Mouse (Mus musculus): ENCODE results near the gene Cage1. TPM values are rescaled to one million over a fixed set of nuclear protein-coding genes. Genes with fewer than 3 reads are reported as not detected.

Gene Cage1
- polyA plus RNA-seq, 1 experiment, result 2.2 TPM

DNA sequence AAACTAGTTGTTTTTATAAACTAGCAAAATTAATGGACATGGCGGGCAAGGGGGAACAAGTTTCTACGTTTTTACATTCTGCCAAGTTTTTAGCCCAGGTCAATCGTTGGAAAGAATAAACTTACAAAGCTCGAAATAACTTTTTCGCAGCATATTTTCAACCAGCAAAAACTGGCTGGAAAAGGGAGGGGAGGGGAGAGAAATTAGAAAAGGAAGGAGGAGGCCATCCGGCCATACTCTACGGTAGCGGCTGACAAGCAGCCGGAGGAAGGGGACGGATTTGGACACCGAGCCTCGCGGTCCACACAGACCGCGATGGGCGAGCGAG is 43.5 kb downstream of the Cage1 start:
- Histone ChIP-seq H3K4me3 (ENCODE audit: insufficient read depth, low read length) (peak overlapping the region; percentile 73), H3K27ac (ENCODE audit: insufficient read depth, low read length) (no peak overlapping the region), H3K4me1 (ENCODE audit: control insufficient read depth, insufficient read depth, low read length) (peaks cover 3% of the 10 kb centered on the region)
- TF ChIP-seq POLR2A (IDR thresholded peaks at IDR 0.05; ENCODE audit: extremely low read depth, insufficient read depth, low read length) (no peak), CTCF (IDR thresholded peaks at IDR 0.05; ENCODE audit: extremely low read depth, insufficient read depth, low read length) (no peak)

DNA sequence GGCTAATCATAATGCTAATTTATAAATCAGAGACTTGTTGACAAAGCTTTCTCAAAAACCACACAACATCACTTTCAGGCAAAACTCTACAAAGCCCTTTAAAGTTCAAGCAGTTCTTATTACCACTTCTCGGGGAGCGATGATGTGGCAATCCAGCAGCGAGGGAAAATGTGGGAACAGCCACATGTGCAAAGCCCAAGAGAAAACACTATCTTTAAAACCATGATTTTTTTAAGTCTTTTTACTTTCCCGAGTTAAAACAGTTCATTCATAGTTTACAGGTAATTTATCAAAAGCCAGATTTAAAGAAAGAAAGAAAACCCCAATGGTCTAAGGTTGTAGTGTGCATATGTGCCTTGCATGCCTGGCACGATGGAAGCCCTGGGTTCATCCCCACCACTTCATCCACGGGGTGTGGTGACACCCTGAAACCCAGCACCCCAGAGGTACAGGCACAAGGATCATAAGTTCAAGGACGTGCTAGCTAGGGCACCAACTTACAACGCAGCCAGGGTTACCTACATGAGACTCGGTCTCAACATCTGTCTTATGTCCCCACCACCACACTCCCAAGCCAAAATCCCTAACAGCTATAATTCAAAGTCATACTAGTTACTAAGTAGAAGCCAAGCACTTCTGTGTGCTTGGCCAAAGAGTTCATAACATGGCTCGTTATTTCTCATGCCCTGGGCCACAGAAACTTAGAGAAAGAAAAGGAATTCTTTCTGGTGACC is 44.1 kb downstream of the Cage1 start:
- TF ChIP-seq CTCF (IDR thresholded peaks at IDR 0.05; ENCODE audit: extremely low read depth, insufficient read depth, low read length) (no peak), POLR2A (IDR thresholded peaks at IDR 0.05; ENCODE audit: extremely low read depth, insufficient read depth, low read length) (no peak)
- H3K4me3 ChIP-seq (ENCODE audit: insufficient read depth, low read length), result peak overlapping the region; percentile 73
- no peak overlapping the region for H3K27ac ChIP-seq (ENCODE audit: insufficient read depth, low read length)
- H3K4me1 ChIP-seq (ENCODE audit: control insufficient read depth, insufficient read depth, low read length), result peaks cover 3% of the 10 kb centered on the region

DNA sequence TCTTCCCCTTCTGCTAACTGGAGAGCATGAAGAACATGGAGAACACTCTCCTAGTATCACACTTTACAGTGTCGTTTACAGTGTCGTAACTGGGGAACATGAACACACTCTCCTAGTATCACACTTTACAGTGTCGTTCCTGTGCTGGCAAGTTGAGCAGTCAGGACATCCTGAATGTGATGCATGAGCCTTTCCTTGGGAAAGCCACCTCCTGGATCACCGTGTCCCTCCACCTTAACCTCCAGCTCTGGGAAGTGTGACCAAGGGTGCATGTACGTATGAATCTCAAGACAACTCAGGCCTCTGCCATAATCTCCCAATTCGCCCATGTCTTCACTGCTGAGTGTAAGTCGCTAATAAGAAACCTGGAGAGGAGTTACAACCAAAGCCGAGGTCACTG is 47.2 kb downstream of the Cage1 start:
- Histone ChIP-seq H3K4me3 (ENCODE audit: insufficient read depth, low read length) (no peak overlapping the region), H3K4me1 (ENCODE audit: control insufficient read depth, insufficient read depth, low read length) (peaks cover 3% of the 10 kb centered on the region), H3K27ac (ENCODE audit: insufficient read depth, low read length) (no peak overlapping the region)
- TF ChIP-seq CTCF (IDR thresholded peaks at IDR 0.05; ENCODE audit: extremely low read depth, insufficient read depth, low read length) (no peak), POLR2A (IDR thresholded peaks at IDR 0.05; ENCODE audit: extremely low read depth, insufficient read depth, low read length) (no peak)

DNA sequence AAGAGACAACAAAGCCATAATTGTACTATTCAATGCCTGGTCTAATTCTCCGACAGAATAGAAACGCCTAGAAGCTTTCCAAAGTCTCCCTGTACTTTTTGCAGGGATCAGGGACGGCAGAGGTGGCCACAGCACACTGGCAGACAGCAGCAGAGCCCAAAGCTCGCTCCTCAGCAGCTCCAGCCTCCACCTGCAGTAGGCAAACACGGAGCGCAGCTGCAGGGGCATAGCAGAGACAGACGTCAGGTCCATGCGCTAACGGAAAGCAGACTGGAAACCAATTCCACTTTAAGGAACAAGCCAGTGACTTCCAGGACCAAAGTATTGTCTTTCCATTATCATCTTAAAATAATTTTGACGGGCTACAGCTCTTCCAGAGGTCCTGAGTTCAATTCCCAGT is 50.7 kb downstream of the Cage1 start:
- Histone ChIP-seq H3K4me3 (ENCODE audit: insufficient read depth, low read length) (no peak overlapping the region), H3K4me1 (ENCODE audit: control insufficient read depth, insufficient read depth, low read length) (no peaks in the 10 kb centered on the region), H3K27ac (ENCODE audit: insufficient read depth, low read length) (no peak overlapping the region)
- TF ChIP-seq CTCF (IDR thresholded peaks at IDR 0.05; ENCODE audit: extremely low read depth, insufficient read depth, low read length) (no peak), POLR2A (IDR thresholded peaks at IDR 0.05; ENCODE audit: extremely low read depth, insufficient read depth, low read length) (no peak)

DNA sequence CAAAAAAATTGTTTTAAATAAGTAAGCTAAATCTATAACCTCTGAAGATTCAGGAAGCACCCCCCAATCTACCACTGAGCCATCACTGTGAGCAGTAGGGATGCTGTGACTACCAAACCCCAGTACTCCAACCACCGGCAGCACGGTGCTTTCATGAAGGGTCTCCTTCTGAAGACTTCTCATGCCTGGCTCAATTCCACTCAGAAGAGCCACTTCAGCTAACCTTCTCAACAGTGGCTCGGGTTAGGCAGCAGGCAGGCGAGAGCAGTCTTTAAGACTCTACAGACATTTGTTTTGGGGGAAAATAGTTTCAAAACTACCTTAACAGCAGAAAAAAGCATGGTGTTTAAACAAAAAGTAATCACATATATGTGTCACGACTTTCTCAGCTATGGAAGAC is 55.8 kb downstream of the Cage1 start:
- TF ChIP-seq CTCF (IDR thresholded peaks at IDR 0.05; ENCODE audit: extremely low read depth, insufficient read depth, low read length) (no peak), POLR2A (IDR thresholded peaks at IDR 0.05; ENCODE audit: extremely low read depth, insufficient read depth, low read length) (no peak)
- Histone ChIP-seq H3K4me3 (ENCODE audit: insufficient read depth, low read length) (no peak overlapping the region), H3K4me1 (ENCODE audit: control insufficient read depth, insufficient read depth, low read length) (no peaks in the 10 kb centered on the region), H3K27ac (ENCODE audit: insufficient read depth, low read length) (no peak overlapping the region)

DNA sequence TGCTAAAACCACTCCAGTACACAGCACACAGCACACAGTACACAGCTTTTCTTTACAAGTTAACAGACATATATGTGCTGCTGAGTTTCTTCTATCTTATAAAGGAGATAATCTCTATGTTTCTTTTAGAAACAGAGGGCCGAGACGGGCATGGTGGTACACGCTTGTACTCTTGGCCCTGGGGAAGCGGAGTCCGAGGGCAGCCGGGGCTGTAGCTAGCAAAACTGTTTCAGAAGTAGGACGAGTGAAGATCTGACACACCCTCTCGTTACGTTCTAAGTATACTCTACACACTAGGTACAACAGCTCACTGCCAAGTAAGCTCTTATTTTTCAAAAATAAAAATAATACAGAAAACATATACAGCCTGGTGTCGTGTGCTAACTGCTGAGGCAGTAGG is 56.5 kb downstream of the Cage1 start:
- H3K27ac ChIP-seq (ENCODE audit: insufficient read depth, low read length), result no peak overlapping the region
- no peaks in the 10 kb centered on the region for H3K4me1 ChIP-seq (ENCODE audit: control insufficient read depth, insufficient read depth, low read length)
- H3K4me3 ChIP-seq (ENCODE audit: insufficient read depth, low read length), result no peak overlapping the region
- TF ChIP-seq CTCF (IDR thresholded peaks at IDR 0.05; ENCODE audit: extremely low read depth, insufficient read depth, low read length) (no peak), POLR2A (IDR thresholded peaks at IDR 0.05; ENCODE audit: extremely low read depth, insufficient read depth, low read length) (no peak)

DNA sequence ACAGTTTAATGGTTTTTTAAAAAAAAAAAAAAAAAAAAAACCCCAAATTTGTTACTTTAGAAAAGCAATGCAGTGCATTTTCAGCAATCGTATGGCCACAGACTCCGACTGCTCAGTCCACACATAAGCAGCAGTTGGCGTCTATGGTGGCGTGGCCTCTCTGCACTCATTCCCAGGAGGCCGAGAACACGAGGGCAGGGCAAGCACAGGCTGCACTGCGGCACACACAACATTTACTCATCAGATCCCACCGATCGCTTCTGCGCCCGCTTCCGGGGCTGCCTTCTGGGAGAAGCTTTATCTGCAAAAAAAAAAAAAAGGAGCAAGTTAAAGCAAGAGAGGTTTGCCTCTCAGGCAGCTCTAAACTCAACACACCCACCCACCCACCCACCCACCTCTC is 57.4 kb downstream of the Cage1 start:
- Histone ChIP-seq H3K4me1 (ENCODE audit: control insufficient read depth, insufficient read depth, low read length) (no peaks in the 10 kb centered on the region), H3K4me3 (ENCODE audit: insufficient read depth, low read length) (no peak overlapping the region), H3K27ac (ENCODE audit: insufficient read depth, low read length) (no peak overlapping the region)
- TF ChIP-seq CTCF (IDR thresholded peaks at IDR 0.05; ENCODE audit: extremely low read depth, insufficient read depth, low read length) (no peak), POLR2A (IDR thresholded peaks at IDR 0.05; ENCODE audit: extremely low read depth, insufficient read depth, low read length) (no peak)

DNA sequence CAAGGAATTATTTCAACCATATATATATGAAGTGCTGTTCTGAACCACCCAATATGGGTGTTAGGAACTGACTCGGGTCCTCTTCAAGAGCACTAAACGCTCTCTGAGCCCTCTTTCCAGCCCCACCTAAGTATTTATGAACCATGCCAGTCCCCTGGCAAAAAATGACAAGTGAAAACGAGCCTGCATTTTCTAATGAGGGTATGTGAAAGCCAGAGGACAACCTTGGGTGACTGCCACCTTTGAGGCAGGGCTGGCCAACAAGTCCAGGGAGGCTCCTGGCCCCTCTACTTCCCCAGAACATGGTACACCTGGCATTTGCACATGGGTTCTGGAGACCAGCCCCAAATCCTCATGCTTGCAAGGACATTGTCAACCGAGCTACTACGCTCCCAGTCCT is 62.1 kb downstream of the Cage1 start:
- H3K27ac ChIP-seq (ENCODE audit: insufficient read depth, low read length), result no peak overlapping the region
- H3K4me3 ChIP-seq (ENCODE audit: insufficient read depth, low read length), result no peak overlapping the region
- TF ChIP-seq POLR2A (IDR thresholded peaks at IDR 0.05; ENCODE audit: extremely low read depth, insufficient read depth, low read length) (no peak), CTCF (IDR thresholded peaks at IDR 0.05; ENCODE audit: extremely low read depth, insufficient read depth, low read length) (no peak)
- H3K4me1 ChIP-seq (ENCODE audit: control insufficient read depth, insufficient read depth, low read length), result no peaks in the 10 kb centered on the region

DNA sequence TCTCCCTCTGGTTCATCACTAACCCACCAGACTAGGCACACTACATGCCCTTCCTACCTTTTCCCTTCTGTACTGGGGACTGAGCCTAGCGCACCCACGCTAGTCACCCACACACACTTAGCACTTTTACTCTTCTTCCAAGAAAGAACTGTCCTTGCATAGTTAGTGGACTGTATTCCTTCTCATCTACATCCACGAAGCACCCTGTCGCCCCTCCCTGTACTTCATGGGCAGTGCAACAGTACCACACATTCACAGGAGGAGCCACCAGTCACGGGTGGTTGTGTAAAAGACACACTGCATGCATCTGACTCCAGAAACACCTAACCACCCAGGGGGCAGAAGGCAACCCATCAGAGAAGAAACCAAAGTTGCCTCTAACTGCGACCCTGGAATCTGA is 62.8 kb downstream of the Cage1 start:
- Histone ChIP-seq H3K4me3 (ENCODE audit: insufficient read depth, low read length) (no peak overlapping the region), H3K4me1 (ENCODE audit: control insufficient read depth, insufficient read depth, low read length) (no peaks in the 10 kb centered on the region; the same call in 1 of the 2 replicates), H3K27ac (ENCODE audit: insufficient read depth, low read length) (no peak overlapping the region)
- no peak for TF ChIP-seq POLR2A (IDR thresholded peaks at IDR 0.05; ENCODE audit: extremely low read depth, insufficient read depth, low read length)
- no peak for TF ChIP-seq CTCF (IDR thresholded peaks at IDR 0.05; ENCODE audit: extremely low read depth, insufficient read depth, low read length)

DNA sequence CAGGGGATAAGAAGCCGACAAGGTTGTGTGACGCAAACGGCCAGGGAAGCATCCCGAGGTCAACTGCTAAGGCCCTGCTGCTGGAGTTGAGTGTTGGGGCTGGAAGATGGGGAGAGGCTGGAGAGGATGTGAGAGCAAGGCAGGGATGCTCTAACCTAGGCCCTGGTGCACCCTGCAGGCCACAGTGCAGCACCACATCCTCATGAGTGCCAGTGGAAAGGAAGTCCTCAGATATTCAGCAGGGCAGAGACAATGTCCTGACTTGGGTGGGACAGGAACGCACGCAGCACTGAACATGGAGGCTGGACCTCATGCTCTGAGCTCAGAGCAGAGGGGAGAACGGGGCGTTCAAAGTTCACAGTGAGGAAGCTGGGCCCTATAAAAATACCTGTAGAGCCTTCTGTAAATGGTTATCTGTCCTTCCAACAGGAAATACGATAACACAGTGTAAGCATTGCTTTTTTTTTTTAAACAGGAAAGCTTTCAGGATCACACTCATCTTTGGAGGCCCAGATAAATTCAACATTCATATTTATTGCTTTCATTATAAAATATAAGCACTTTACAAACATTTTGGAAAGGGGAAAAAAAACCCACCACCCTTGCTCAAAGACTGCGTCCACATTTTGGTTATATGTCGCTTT is 65.9 kb downstream of the Cage1 start:
- TF ChIP-seq CTCF (IDR thresholded peaks at IDR 0.05; ENCODE audit: extremely low read depth, insufficient read depth, low read length), result peak; percentile 15; the same call in 1 of the 2 replicates
- no peak for TF ChIP-seq POLR2A (IDR thresholded peaks at IDR 0.05; ENCODE audit: extremely low read depth, insufficient read depth, low read length)
- Histone ChIP-seq H3K27ac (ENCODE audit: insufficient read depth, low read length) (no peak overlapping the region), H3K4me1 (ENCODE audit: control insufficient read depth, insufficient read depth, low read length) (no peaks in the 10 kb centered on the region; the same call in 1 of the 2 replicates), H3K4me3 (ENCODE audit: insufficient read depth, low read length) (no peak overlapping the region)
